Mouse (Mus musculus): ENCODE measurements around the gene Vmn2r74. TPM values are rescaled to one million over a fixed set of nuclear protein-coding genes. Genes with fewer than 3 reads are reported as not detected.

Vmn2r74 gene
- total RNA-seq (2021): not detected

GRCm38 (mm10) chr7:85961529-85961928 lies at the start of gene Vmn2r74:
Vmn2r74 (minus strand) TSS chr7:85961629.
- no peak for DNase-seq
- intact Hi-C loops (cut with DNase I): no loop called here

GRCm38 (mm10) chr7:86007533-86007932 lies 46.1 kb upstream of the Vmn2r74 start:
- no peak for DNase-seq
- intact Hi-C loops (cut with DNase I): no loop called here

Other genes starting within 250 kb of the Vmn2r74 start
- gene Vmn2r72, start 206.5 kb downstream of the Vmn2r74 start, total RNA-seq (2021): not detected
- not detected for gene Vmn2r73, start 85.4 kb downstream of the Vmn2r74 start, total RNA-seq (2021)
- gene Vmn2r75, start 210.1 kb upstream of the Vmn2r74 start, total RNA-seq (2021): not detected